Mouse (Mus musculus) forebrain, embryonic 10.5 days (tissue): Measurements from ENCODE around the gene Alkbh3. TPM values are rescaled to one million over a fixed set of nuclear protein-coding genes. Genes with fewer than 3 reads are reported as not detected.

Experiments
- DNase-seq: peaks from one replicate; pipeline ENCODE4 v3.0.0-alpha.2; 2017; ENCODE audit warnings: low spot score; ENCODE audit errors: extremely low spot score
- H3K27ac ChIP-seq: fragments of 300-500 bp; sonication (generic); 2 replicates; pipeline ENCODE4 v1.5.1; 2016; ENCODE audit warnings: mild to moderate bottlenecking
- H3K27me3 ChIP-seq: fragments of 300-500 bp; sonication (generic); 2 replicates; pipeline ENCODE4 v1.6.1; 2016; ENCODE audit warnings: mild to moderate bottlenecking; ENCODE audit not compliant: poor library complexity, severe bottlenecking
- H3K36me3 ChIP-seq: fragments of 300-500 bp; sonication (generic); replicated peaks from 2 replicates; pipeline ENCODE4 v1.6.1; 2016; ENCODE audit warnings: mild to moderate bottlenecking, moderate library complexity
- H3K4me1 ChIP-seq: fragments of 300-500 bp; sonication (generic); 2 replicates; pipeline ENCODE4 v1.6.1; 2016
- H3K4me3 ChIP-seq: fragments of 300-500 bp; sonication (generic); 2 replicates; pipeline ENCODE4 v1.5.1; 2016; ENCODE audit warnings: mild to moderate bottlenecking, moderate library complexity
- H3K9me3 ChIP-seq: fragments of 300-500 bp; sonication (generic); 2 replicates; pipeline ENCODE4 v1.6.1; 2016; ENCODE audit warnings: mild to moderate bottlenecking, moderate library complexity
- WGBS: fragments of 180-500 bp; shearing (Covaris S2); methylation state at CpG from one replicate; pipeline ENCODE4 v1.1.7; 2016; 5-methylcytosine and 5-hydroxymethylcytosine counted together
- polyA plus RNA-seq: library from polyadenylated mRNA; unstranded; fragments of >200 nt; fragmentation: Nextera tagmentation; extraction: Ambion mirVana; gene quantifications from 2 replicates; pipeline ENCODE4 v1.2.1, GENCODE M21; 2016

Alkbh3 gene
- polyA plus RNA-seq, 1 experiment from 2014 or later, result 48.8 TPM

DNA sequence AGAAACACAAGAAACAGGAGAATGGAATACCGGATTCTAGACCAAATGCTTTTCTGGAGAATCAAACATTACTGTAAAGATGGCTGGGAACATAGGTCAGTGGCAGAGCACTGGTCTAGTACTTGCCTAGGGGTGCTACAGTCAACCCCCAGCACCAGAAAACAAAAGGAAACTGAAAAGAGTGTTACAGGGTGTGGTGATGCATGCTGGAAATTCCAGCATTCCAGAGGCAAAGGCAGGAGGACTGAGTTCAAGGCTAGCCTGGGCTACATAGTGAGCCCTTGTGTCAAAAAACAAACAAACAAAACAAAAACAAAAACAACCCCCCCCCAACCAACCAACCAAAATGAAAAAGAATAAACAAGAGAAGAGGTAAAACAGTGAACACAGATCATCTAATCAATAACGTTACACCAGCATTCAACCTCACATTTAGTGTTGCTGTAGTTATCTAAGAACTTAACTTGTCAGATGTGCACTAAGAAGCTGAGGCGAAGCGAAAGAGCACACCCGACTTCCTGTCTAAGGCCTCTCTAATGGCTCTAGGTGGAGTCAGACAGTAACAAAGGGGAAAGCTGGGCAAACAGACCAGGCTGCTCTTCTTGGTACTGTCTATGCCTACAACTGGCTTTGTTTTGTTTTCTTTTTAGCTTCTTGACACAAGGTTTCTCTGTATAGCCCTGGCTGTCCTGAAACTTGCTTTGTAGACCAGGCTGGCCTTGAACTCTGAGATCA, 30.0 kb upstream of the Alkbh3 start:
- Histone ChIP-seq H3K27ac (no peak overlapping the region), H3K36me3 (peaks cover 35% of the 10 kb centered on the region), H3K9me3 (no peaks in the 10 kb centered on the region), H3K4me1 (peaks cover 22% of the 10 kb centered on the region), H3K4me3 (no peak overlapping the region), H3K27me3 (no peaks in the 10 kb centered on the region)
- no peak for DNase-seq
- WGBS, result 92% methylated on average over 5 of the region's 5 CpGs

- Histone ChIP-seq H3K4me3 (no peak overlapping the region), H3K9me3 (no peaks in the 10 kb centered on the region), H3K4me1 (no peaks in the 10 kb centered on the region), H3K27me3 (no peaks in the 10 kb centered on the region), H3K36me3 (peaks cover 59% of the 10 kb centered on the region), H3K27ac (no peak overlapping the region)
- DNase-seq, result peak; percentile 64
- WGBS, result 72% methylated on average over 9 of the region's 9 CpGs
These were observed 25.1 kb upstream of the Alkbh3 start for GRCm38 (mm10) chr2:94035428-94036331.

GRCm38 (mm10) chr2:94030602-94031001, 20.0 kb upstream of the Alkbh3 start:
- Histone ChIP-seq H3K9me3 (no peaks in the 10 kb centered on the region), H3K36me3 (peaks cover 46% of the 10 kb centered on the region), H3K27ac (no peak overlapping the region), H3K4me3 (no peak overlapping the region), H3K27me3 (no peaks in the 10 kb centered on the region), H3K4me1 (no peaks in the 10 kb centered on the region)
- DNase-seq, result no peak

DNA sequence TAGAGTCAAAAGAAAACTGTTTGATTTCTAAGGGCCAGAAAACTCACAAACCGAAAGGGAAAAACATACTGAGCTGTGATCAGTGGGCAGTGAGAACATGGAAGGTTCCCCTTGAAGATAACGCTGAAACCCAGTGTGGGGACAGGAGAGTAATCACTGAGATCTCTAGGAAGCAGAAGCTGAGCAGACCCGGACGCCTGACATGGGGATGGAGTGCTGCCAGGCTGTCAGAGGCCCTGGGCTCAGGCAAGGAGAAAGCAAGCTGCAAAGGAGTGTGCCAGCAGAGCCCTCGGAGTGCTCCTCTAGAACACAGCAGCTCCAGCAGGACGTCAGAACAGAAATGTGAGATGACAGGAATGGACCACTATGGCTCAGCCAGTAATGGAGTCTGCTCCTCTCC, 14.0 kb upstream of the Alkbh3 start:
- Histone ChIP-seq H3K4me3 (no peak overlapping the region), H3K4me1 (no peaks in the 10 kb centered on the region), H3K36me3 (no peaks in the 10 kb centered on the region), H3K27ac (no peak overlapping the region), H3K9me3 (no peaks in the 10 kb centered on the region), H3K27me3 (no peaks in the 10 kb centered on the region)
- no peak for DNase-seq
- 54% methylated on average over 6 of the region's 6 CpGs for WGBS

GRCm38 (mm10) chr2:94002331-94002730, 8.3 kb downstream of the Alkbh3 start:
- H3K36me3 ChIP-seq, result peaks cover 94% of the 10 kb centered on the region
- no peak overlapping the region for H3K27ac ChIP-seq
- no peaks in the 10 kb centered on the region for H3K27me3 ChIP-seq
- no peak overlapping the region for H3K4me3 ChIP-seq
- peak; percentile 79 for DNase-seq
- 14% methylated on average over 2 of the region's 2 CpGs for WGBS
- no peaks in the 10 kb centered on the region for H3K4me1 ChIP-seq
- H3K9me3 ChIP-seq, result no peaks in the 10 kb centered on the region

DNA sequence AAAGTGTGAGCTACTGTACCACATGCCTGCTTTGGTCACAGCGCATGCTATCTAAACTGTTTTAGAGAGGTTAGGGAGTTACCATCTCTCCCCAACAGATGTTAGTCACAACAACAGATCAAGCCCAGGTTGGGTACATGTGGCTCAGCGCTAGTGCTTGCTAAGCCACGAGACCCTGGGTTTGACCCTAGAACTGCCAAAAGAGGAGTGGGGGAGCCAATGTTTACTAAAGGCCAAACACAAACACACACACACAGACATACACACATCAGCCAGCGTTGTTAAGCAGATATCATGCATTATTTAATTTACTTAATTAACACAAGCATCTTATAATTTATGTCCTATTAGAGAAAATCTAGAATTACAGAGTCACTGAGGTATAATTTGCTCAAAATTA, 8.7 kb downstream of the Alkbh3 start:
- WGBS, result 90% methylated on average over 4 of the region's 4 CpGs
- no peak overlapping the region for H3K27ac ChIP-seq
- no peaks in the 10 kb centered on the region for H3K4me1 ChIP-seq
- H3K27me3 ChIP-seq, result no peaks in the 10 kb centered on the region
- H3K36me3 ChIP-seq, result peaks cover 92% of the 10 kb centered on the region
- no peak for DNase-seq
- no peak overlapping the region for H3K4me3 ChIP-seq
- no peaks in the 10 kb centered on the region for H3K9me3 ChIP-seq

DNA sequence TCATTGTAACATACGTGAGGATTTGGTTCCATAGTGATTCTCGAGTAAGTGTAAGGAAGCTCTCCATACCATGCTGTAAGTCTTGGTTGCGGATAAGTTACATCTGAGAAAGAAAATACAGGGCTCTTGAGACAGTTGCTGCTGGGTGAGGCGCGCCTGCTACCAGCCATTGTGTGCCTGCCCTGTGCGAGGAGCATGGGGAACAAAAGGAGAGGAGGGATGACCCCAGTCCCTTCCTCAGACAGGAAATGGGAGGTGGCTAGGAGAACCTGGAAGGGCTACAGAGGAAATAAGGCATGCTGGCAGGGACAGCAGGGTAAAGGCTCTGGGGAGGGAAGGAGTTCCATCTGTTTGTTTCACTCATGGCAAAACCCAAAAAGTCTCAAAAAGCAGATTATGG, 9.2 kb downstream of the Alkbh3 start:
- no peaks in the 10 kb centered on the region for H3K9me3 ChIP-seq
- DNase-seq, result no peak
- H3K36me3 ChIP-seq, result peaks cover 92% of the 10 kb centered on the region
- no peak overlapping the region for H3K27ac ChIP-seq
- 86% methylated on average over 6 of the region's 6 CpGs for WGBS
- H3K4me1 ChIP-seq, result no peaks in the 10 kb centered on the region
- no peaks in the 10 kb centered on the region for H3K27me3 ChIP-seq
- H3K4me3 ChIP-seq, result no peak overlapping the region

DNA sequence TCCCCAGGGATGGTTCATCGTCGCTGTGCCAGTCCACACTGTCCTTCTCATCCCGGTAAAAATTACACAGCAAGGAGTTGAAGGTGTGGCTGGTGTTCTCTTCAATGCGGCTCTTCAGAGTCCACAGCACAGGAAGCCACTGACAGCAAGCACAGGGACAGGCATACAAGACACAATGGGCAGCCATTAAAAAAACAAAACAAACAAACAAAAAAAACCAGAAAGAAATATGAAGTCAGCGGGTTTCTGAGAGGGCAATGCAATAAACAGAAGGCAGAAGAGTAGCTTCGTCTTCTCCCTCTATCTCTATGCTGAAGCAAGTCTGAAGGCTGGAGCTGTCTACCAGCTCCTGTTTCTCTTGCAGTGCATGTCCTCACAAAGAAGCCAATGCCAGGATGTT, 14.4 kb downstream of the Alkbh3 start, which contains the start of gene Gm27027:
Gene Gm27027 (minus strand): TSS at position 101 of the 400 bp plus-strand sequence.
- Histone ChIP-seq H3K4me1 (peaks cover 17% of the 10 kb centered on the region), H3K36me3 (peaks cover 93% of the 10 kb centered on the region), H3K27ac (no peak within 1 kb of the TSS), H3K9me3 (no peaks in the 10 kb centered on the region), H3K27me3 (no peaks in the 10 kb centered on the region), H3K4me3 (no peak within 1 kb of the TSS)
- 92% methylated on average over 6 of the region's 6 CpGs for WGBS
- no peak for DNase-seq

- H3K4me3 ChIP-seq, result no peak overlapping the region
- H3K36me3 ChIP-seq, result peaks cover 97% of the 10 kb centered on the region
- no peak overlapping the region for H3K27ac ChIP-seq
- H3K27me3 ChIP-seq, result no peaks in the 10 kb centered on the region
- no peak for DNase-seq
- peaks cover 17% of the 10 kb centered on the region for H3K4me1 ChIP-seq
- WGBS, result 68% methylated on average over 3 of the region's 3 CpGs
- no peaks in the 10 kb centered on the region for H3K9me3 ChIP-seq
These were observed 17.8 kb downstream of the Alkbh3 start for GRCm38 (mm10) chr2:93992810-93993209.

- WGBS, result 55% methylated on average over 5 of the region's 5 CpGs
- DNase-seq, result no peak
- H3K27ac ChIP-seq, result no peak overlapping the region
- no peak overlapping the region for H3K4me3 ChIP-seq
- H3K27me3 ChIP-seq, result no peaks in the 10 kb centered on the region
- peaks cover 98% of the 10 kb centered on the region for H3K36me3 ChIP-seq
- H3K9me3 ChIP-seq, result no peaks in the 10 kb centered on the region
- peaks cover 17% of the 10 kb centered on the region for H3K4me1 ChIP-seq
These were observed 18.3 kb downstream of the Alkbh3 start for GRCm38 (mm10) chr2:93992259-93992658.

DNA sequence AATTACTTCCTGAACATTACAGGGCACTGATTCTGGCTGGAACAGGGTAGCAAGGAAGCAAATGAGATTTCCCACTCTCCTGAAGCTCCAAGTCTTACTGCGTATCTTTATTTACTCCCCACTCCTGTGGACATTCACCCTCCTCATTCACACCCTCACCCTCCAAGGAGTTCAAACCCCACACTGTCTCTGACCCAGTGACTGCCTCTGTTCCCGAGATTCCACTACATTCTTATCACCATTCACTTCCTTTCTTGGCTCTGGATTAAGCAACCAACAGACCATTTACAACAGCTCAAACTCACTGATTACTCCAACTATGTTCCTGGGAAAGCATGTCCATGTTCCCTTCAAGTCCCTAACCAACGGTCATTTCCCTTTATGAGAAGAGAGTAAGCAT, 19.3 kb downstream of the Alkbh3 start:
- no peak for DNase-seq
- H3K36me3 ChIP-seq, result peaks cover 98% of the 10 kb centered on the region
- H3K4me1 ChIP-seq, result peaks cover 17% of the 10 kb centered on the region
- no peak overlapping the region for H3K27ac ChIP-seq
- no peak overlapping the region for H3K4me3 ChIP-seq
- no peaks in the 10 kb centered on the region for H3K9me3 ChIP-seq
- WGBS, result 85% methylated on average over 3 of the region's 3 CpGs
- no peaks in the 10 kb centered on the region for H3K27me3 ChIP-seq

GRCm38 (mm10) chr2:93988440-93988839, 22.2 kb downstream of the Alkbh3 start:
- no peaks in the 10 kb centered on the region for H3K9me3 ChIP-seq
- H3K4me1 ChIP-seq, result peaks cover 17% of the 10 kb centered on the region
- no peak for DNase-seq
- H3K36me3 ChIP-seq, result peaks cover 94% of the 10 kb centered on the region
- no peak overlapping the region for H3K4me3 ChIP-seq
- H3K27ac ChIP-seq, result no peak overlapping the region
- no peaks in the 10 kb centered on the region for H3K27me3 ChIP-seq
- 92% methylated on average over 2 of the region's 2 CpGs for WGBS
